Mouse (Mus musculus) hindbrain, embryonic 15.5 days (tissue): ENCODE data around the gene Lmod3. TPM values are rescaled to one million over a fixed set of nuclear protein-coding genes. Genes with fewer than 3 reads are reported as not detected.

Source experiments
- ATAC-seq: fragments of 200-750 bp; cut with Nextera tagmentation; 2 replicates; pipeline ENCODE4 v1.8.0; 2017; ENCODE audit warnings: low read depth, moderate number of reproducible peaks, moderate TSS enrichment; ENCODE audit not compliant: low FRiP score
- H3K27ac ChIP-seq: fragments of 300-500 bp; sonication (generic); replicated peaks from 2 replicates; pipeline ENCODE4 v1.5.1; 2015; ENCODE audit warnings: mild to moderate bottlenecking, inconsistent platforms
- H3K27me3 ChIP-seq: fragments of 300-500 bp; sonication (generic); 2 replicates; pipeline ENCODE4 v1.6.1; 2015; ENCODE audit warnings: control low read depth, inconsistent platforms
- H3K36me3 ChIP-seq: fragments of 300-500 bp; sonication (generic); 2 replicates; pipeline ENCODE4 v1.6.1; 2015; ENCODE audit warnings: control low read depth, inconsistent platforms
- H3K4me1 ChIP-seq: fragments of 300-500 bp; sonication (generic); replicated peaks from 2 replicates; pipeline ENCODE4 v1.6.1; 2015; ENCODE audit warnings: control low read depth, inconsistent platforms
- H3K4me2 ChIP-seq: fragments of 300-500 bp; sonication (generic); 2 replicates; pipeline ENCODE4 v1.6.1; 2015; ENCODE audit warnings: moderate library complexity, mild to moderate bottlenecking, inconsistent platforms
- H3K4me3 ChIP-seq: fragments of 300-500 bp; sonication (generic); 2 replicates; pipeline ENCODE4 v1.5.1; 2015; ENCODE audit warnings: mild to moderate bottlenecking, inconsistent platforms
- H3K9ac ChIP-seq: fragments of 300-500 bp; sonication (generic); 2 replicates; pipeline ENCODE4 v1.6.1; 2015; ENCODE audit warnings: inconsistent platforms
- H3K9me3 ChIP-seq: fragments of 300-500 bp; sonication (generic); 2 replicates; pipeline ENCODE4 v1.6.1; 2016; ENCODE audit warnings: control low read depth, inconsistent platforms
- WGBS: fragments of 180-500 bp; shearing (Covaris S2); methylation state at CpG from one replicate; pipeline ENCODE4 v1.1.7; 2015; 5-methylcytosine and 5-hydroxymethylcytosine counted together
- polyA plus RNA-seq: library from polyadenylated mRNA; unstranded; fragments of >200 nt; fragmentation: Nextera tagmentation; extraction: Ambion mirVana; gene quantifications from 2 replicates; pipeline ENCODE4 v1.2.1, GENCODE M21; 2015

Gene Lmod3
- polyA plus RNA-seq, 1 experiment from 2014 or later = not detected

DNA sequence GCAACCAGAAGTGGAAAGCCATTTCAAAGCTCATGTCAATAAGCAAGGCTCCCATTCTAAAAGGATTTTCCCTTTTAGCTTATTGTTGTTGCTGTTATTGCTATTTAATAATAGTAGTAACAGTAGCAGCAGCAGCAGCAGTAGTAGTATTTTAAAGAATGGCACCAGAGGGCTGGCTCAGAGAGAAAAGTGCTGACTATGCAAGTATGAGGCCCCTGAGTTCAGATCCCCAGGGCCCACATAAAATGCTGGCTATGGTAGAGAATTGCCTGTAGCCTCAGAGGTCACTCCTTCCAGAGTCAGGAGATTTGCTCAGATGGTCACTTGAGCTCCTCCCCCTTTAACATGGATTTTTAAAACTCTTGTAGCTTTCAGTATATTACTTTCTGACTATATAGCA, 7.4 kb downstream of the Lmod3 start:
- Histone ChIP-seq H3K9me3 (no peaks in the 10 kb centered on the region), H3K9ac (no peak overlapping the region), H3K36me3 (no peaks in the 10 kb centered on the region), H3K4me2 (no peak overlapping the region), H3K27me3 (no peaks in the 10 kb centered on the region), H3K27ac (no peak overlapping the region), H3K4me1 (no peaks in the 10 kb centered on the region), H3K4me3 (no peak overlapping the region)
- no peak for ATAC-seq

- Histone ChIP-seq H3K4me1 (no peaks in the 10 kb centered on the region), H3K9me3 (no peaks in the 10 kb centered on the region), H3K27ac (no peak overlapping the region), H3K27me3 (no peaks in the 10 kb centered on the region), H3K4me2 (no peak overlapping the region), H3K36me3 (no peaks in the 10 kb centered on the region), H3K4me3 (no peak overlapping the region), H3K9ac (no peak overlapping the region)
- ATAC-seq = no peak
- WGBS = 95% methylated on average over 4 of the region's 4 CpGs
Measured at GRCm38 (mm10) chr6:97242522-97242921, 10.0 kb downstream of the Lmod3 start.

DNA sequence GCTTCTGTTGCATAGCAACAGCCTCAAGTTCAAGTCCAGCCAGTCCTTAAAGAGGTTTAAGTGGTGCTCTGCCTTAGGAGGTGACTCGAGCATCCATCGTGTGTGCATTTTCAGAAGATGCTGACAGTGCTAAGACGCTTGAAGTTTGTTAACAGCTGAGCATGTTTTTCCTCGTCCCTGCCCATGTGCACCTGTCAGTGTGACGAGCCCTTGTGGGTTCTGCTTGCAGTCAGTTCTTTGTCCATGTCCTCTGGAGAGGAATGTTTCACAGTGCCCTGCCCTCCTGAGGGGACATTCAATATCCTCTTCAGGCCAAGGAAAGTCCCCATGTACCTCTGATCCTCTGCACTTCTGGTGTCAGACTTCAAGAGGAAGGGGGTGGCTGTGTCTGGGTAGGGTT, 12.5 kb downstream of the Lmod3 start:
- no peaks in the 10 kb centered on the region for H3K27me3 ChIP-seq
- 79% methylated on average over 5 of the region's 5 CpGs for WGBS

DNA sequence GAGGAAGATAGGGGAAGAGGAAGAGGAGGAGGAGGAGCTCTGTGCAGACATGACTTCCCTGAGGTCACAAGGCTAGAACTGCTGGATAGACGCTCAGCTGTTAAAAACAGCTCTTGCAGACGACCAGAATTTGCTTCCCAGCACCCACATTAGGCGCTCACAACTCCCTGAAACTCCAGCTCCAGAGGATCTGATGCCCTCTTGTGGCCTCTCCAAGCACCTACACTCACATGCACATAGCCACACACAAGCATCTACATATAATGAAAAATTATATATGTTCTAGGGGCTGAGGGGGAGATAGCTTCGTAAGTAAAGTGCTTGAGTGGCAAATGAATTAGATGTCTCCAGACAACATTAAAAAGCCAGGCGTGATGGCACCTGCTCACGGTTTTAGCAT, 13.2 kb downstream of the Lmod3 start:
- ATAC-seq = no peak
- no peak overlapping the region for H3K4me2 ChIP-seq
- no peak overlapping the region for H3K9ac ChIP-seq
- no peak overlapping the region for H3K27ac ChIP-seq
- H3K9me3 ChIP-seq = no peaks in the 10 kb centered on the region
- H3K27me3 ChIP-seq = no peaks in the 10 kb centered on the region
- 95% methylated on average over 6 of the region's 6 CpGs for WGBS
- H3K4me1 ChIP-seq = no peaks in the 10 kb centered on the region
- H3K4me3 ChIP-seq = no peak overlapping the region
- H3K36me3 ChIP-seq = 0 out of 2 replicates have a peak, but pooled peaks cover 4% of the 10 kb centered on the region

More for the DNA sequence above, 12.5 kb downstream of the Lmod3 start:
- Histone ChIP-seq H3K36me3 (0 out of 2 replicates have a peak, but pooled peaks cover 3% of the 10 kb centered on the region), H3K9me3 (no peaks in the 10 kb centered on the region), H3K4me2 (no peak overlapping the region), H3K4me1 (no peaks in the 10 kb centered on the region), H3K9ac (no peak overlapping the region), H3K4me3 (no peak overlapping the region), H3K27ac (no peak overlapping the region)
- ATAC-seq = no peak

DNA sequence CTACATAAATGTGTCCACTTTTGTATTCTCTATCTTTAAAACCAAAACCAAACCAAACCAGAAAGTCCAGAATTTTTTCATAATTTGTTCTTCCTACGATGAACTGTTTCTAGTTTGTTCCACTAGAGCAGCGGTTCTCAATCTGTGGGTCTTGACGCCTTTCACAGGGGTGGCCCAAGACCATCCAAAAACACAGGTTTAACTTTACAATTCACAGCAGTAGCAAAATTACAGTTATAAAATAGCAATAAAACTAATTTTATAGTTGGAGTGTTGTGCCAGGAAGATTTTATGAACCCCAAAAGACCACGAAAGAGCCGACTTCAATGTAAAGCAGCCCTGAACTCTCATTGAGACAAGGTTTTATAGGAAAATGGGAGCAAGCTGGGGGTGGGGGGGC, 16.5 kb downstream of the Lmod3 start:
- Histone ChIP-seq H3K27ac (no peak overlapping the region), H3K4me1 (no peaks in the 10 kb centered on the region), H3K36me3 (peaks cover 26% of the 10 kb centered on the region), H3K27me3 (no peaks in the 10 kb centered on the region), H3K9ac (no peak overlapping the region), H3K4me3 (no peak overlapping the region), H3K9me3 (no peaks in the 10 kb centered on the region), H3K4me2 (no peak overlapping the region)
- ATAC-seq = no peak
- WGBS = 96% methylated on average over 5 of the region's 5 CpGs

GRCm38 (mm10) chr6:97234911-97235668, 17.5 kb downstream of the Lmod3 start:
- ATAC-seq = no peak
- WGBS = 86% methylated on average over 7 of the region's 7 CpGs
- no peaks in the 10 kb centered on the region for H3K9me3 ChIP-seq

GRCm38 (mm10) chr6:97227067-97227847, 25.3 kb downstream of the Lmod3 start:
- no peak overlapping the region for H3K9ac ChIP-seq
- no peak overlapping the region for H3K4me3 ChIP-seq
- no peak overlapping the region for H3K4me2 ChIP-seq
- H3K36me3 ChIP-seq = peaks cover 29% of the 10 kb centered on the region
- no peaks in the 10 kb centered on the region for H3K9me3 ChIP-seq
- WGBS = 95% methylated on average over 9 of the region's 9 CpGs
- 0 out of 2 replicates have a peak, but pooled peaks cover 4% of the 10 kb centered on the region for H3K4me1 ChIP-seq
- no peak for ATAC-seq
- no peak overlapping the region for H3K27ac ChIP-seq
- H3K27me3 ChIP-seq = no peaks in the 10 kb centered on the region

More at GRCm38 (mm10) chr6:97234911-97235668, 17.5 kb downstream of the Lmod3 start:
- peaks cover 30% of the 10 kb centered on the region for H3K36me3 ChIP-seq
- H3K9ac ChIP-seq = no peak overlapping the region
- H3K27me3 ChIP-seq = no peaks in the 10 kb centered on the region
- no peak overlapping the region for H3K4me2 ChIP-seq
- H3K27ac ChIP-seq = no peak overlapping the region
- H3K4me3 ChIP-seq = no peak overlapping the region
- H3K4me1 ChIP-seq = no peaks in the 10 kb centered on the region

DNA sequence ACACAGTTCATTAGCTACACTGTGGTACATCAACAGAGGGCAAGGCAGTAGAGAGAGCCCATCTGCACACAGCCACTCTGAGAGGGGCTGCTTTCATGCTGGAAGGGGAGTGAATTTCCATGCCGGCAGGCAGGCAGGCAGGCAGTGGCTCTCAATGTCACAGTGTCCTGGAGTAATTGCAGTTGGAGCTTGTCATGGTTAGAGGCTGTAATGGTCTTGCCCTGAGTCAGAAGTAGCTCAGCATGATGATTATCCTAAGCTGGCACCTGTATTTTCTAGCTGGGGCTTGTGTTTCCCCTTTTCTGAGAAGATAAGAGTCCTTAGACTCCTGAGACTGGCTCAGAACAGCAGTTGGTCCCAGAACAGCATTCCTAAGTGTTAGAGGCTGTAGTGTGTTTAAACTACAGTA, 26.5 kb downstream of the Lmod3 start:
- Histone ChIP-seq H3K27ac (peak overlapping the region; percentile 23; the same call in 1 of the 2 replicates), H3K4me3 (no peak overlapping the region), H3K9me3 (no peaks in the 10 kb centered on the region), H3K4me1 (peaks cover 13% of the 10 kb centered on the region), H3K27me3 (no peaks in the 10 kb centered on the region), H3K36me3 (peaks cover 19% of the 10 kb centered on the region; the same call in 1 of the 2 replicates), H3K4me2 (no peak overlapping the region), H3K9ac (no peak overlapping the region)
- ATAC-seq = peak; percentile 30; the same call in 1 of the 2 replicates
- 14% methylated on average over 1 of the region's 1 CpGs for WGBS

GRCm38 (mm10) chr6:97224505-97224904, 28.1 kb downstream of the Lmod3 start:
- Histone ChIP-seq H3K27ac (no peak overlapping the region), H3K4me3 (no peak overlapping the region), H3K9me3 (no peaks in the 10 kb centered on the region), H3K4me1 (peaks cover 15% of the 10 kb centered on the region), H3K36me3 (0 out of 2 replicates have a peak, but pooled peaks cover 11% of the 10 kb centered on the region), H3K4me2 (no peak overlapping the region), H3K9ac (no peak overlapping the region), H3K27me3 (no peaks in the 10 kb centered on the region)
- no peak for ATAC-seq
- WGBS = 96% methylated on average over 8 of the region's 8 CpGs

- ATAC-seq = no peak
- 77% methylated on average over 4 of the region's 4 CpGs for WGBS
- Histone ChIP-seq H3K9ac (no peak overlapping the region), H3K9me3 (no peaks in the 10 kb centered on the region), H3K4me2 (no peak overlapping the region), H3K36me3 (0 out of 2 replicates have a peak, but pooled peaks cover 10% of the 10 kb centered on the region), H3K4me1 (peaks cover 15% of the 10 kb centered on the region), H3K27me3 (no peaks in the 10 kb centered on the region), H3K27ac (no peak overlapping the region), H3K4me3 (no peak overlapping the region)
Measured at GRCm38 (mm10) chr6:97223566-97223965, 29.0 kb downstream of the Lmod3 start.

- H3K9me3 ChIP-seq = no peaks in the 10 kb centered on the region
- H3K27me3 ChIP-seq = no peaks in the 10 kb centered on the region
- no peak overlapping the region for H3K27ac ChIP-seq
- peaks cover 15% of the 10 kb centered on the region for H3K4me1 ChIP-seq
- no peak for ATAC-seq
- H3K9ac ChIP-seq = no peak overlapping the region
- 81% methylated on average over 5 of the region's 5 CpGs for WGBS
- no peak overlapping the region for H3K4me2 ChIP-seq
- 0 out of 2 replicates have a peak, but pooled peaks cover 10% of the 10 kb centered on the region for H3K36me3 ChIP-seq
- no peak overlapping the region for H3K4me3 ChIP-seq
Measured at GRCm38 (mm10) chr6:97222931-97223467, 29.6 kb downstream of the Lmod3 start.

DNA sequence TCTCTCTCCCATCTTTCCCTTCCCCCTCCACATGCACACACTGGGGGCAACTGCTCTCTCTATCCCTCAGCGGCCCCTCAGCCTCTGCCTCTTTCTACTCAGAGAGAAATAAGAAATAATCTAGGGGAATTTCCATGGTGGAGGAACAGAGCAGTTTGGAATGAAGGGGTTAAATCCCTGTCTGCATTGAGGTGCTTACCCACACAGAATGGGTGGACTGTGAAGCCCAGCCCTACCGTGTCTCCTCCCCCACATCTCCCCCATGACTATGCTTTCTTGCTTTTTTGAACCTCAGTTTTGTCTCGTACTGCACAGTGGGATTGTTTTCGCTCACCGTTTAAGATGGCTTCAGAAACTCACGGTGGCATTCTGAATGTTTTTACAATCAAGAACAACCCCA, 30.2 kb downstream of the Lmod3 start:
- 0 out of 2 replicates have a peak, but pooled peaks cover 8% of the 10 kb centered on the region for H3K36me3 ChIP-seq
- H3K9ac ChIP-seq = no peak overlapping the region
- peaks cover 15% of the 10 kb centered on the region for H3K4me1 ChIP-seq
- 51% methylated on average over 6 of the region's 6 CpGs for WGBS
- no peaks in the 10 kb centered on the region for H3K9me3 ChIP-seq
- H3K27ac ChIP-seq = no peak overlapping the region
- H3K27me3 ChIP-seq = no peaks in the 10 kb centered on the region
- no peak overlapping the region for H3K4me2 ChIP-seq
- no peak overlapping the region for H3K4me3 ChIP-seq
- ATAC-seq = no peak
